Mouse (Mus musculus): ENCODE data around the gene Mlec.

GRCm38 (mm10) chr5:115148378-115148777, 9.6 kb downstream of the Mlec start:
- TF ChIP-seq CTCF (IDR thresholded peaks at IDR 0.05; ENCODE audit: low read depth): no peak
- no peak for TF ChIP-seq EP300 (IDR thresholded peaks at IDR 0.05; ENCODE audit: low read depth)
